Mouse (Mus musculus) heart, postnatal 0 days (tissue): ENCODE results near the gene Mgat4d.

ENCODE experiments used
- CTCF ChIP-seq: IDR thresholded peaks from 2 replicates; pipeline ENCODE4 v1.5.1; 2016; ENCODE audit warnings: antibody characterized with exemption, control low read depth, low read depth
- EP300 ChIP-seq: IDR thresholded peaks from 2 replicates; pipeline ENCODE4 v1.6.1; 2016; ENCODE audit warnings: antibody characterized with exemption, low read depth

GRCm38 (mm10) chr8:83323056-83323455, 25.2 kb upstream of the Mgat4d start:
- TF ChIP-seq CTCF (no peak), EP300 (no peak)
